Mouse (Mus musculus) thymus, postnatal 25 days (tissue): Measurements from ENCODE around the gene 6030468B19Rik.
"Not testable (repeated sequence)": the region's sequence is repeated elsewhere in the genome, so short reads cannot be mapped to it uniquely, and the experiment has no call there.

Experiments used
- DNase-seq: peaks from one replicate; pipeline ENCODE4 v3.0.0; 2022

6030468B19Rik gene

GRCm38 (mm10) chr11:117779434-117780198 lies 17.8 kb upstream of the 6030468B19Rik start:
- DNase-seq, result peak; percentile 64

- no peak for DNase-seq
Measured at GRCm38 (mm10) chr11:117780199-117780515, 17.3 kb upstream of the 6030468B19Rik start.

- DNase-seq, result peak; percentile 92
Measured at GRCm38 (mm10) chr11:117780582-117781111, 16.8 kb upstream of the 6030468B19Rik start.

- peak; percentile 87 for DNase-seq
Measured at GRCm38 (mm10) chr11:117781199-117781821, 16.1 kb upstream of the 6030468B19Rik start.

GRCm38 (mm10) chr11:117781993-117782704 lies 15.3 kb upstream of the 6030468B19Rik start, which contains the start of the genes Tmc8 and Tmc6:
Gene Tmc8, plus strand, starts transcription at chr11:117782076.
Gene Tmc6, minus strand, starts transcription at chr11:117782198.
- peak; percentile 92 for DNase-seq

- DNase-seq, result no peak
Measured at GRCm38 (mm10) chr11:117782705-117783034, 14.8 kb upstream of the 6030468B19Rik start.

GRCm38 (mm10) chr11:117783089-117783488 lies 14.4 kb upstream of the 6030468B19Rik start:
- DNase-seq, result peak; percentile 97

GRCm38 (mm10) chr11:117783683-117784309 lies 13.7 kb upstream of the 6030468B19Rik start:
- peak; percentile 43 for DNase-seq

GRCm38 (mm10) chr11:117786294-117786693 lies 11.2 kb upstream of the 6030468B19Rik start:
- peak; percentile 81 for DNase-seq

GRCm38 (mm10) chr11:117788481-117788880 lies 9.0 kb upstream of the 6030468B19Rik start:
- not testable (repeated sequence) for DNase-seq

- peak; percentile 73 for DNase-seq
Measured at GRCm38 (mm10) chr11:117790286-117790685, 7.2 kb upstream of the 6030468B19Rik start.

GRCm38 (mm10) chr11:117790703-117791440 lies 6.6 kb upstream of the 6030468B19Rik start:
- peak; percentile 34 for DNase-seq

GRCm38 (mm10) chr11:117791441-117791761 lies 6.1 kb upstream of the 6030468B19Rik start:
- DNase-seq, result no peak

GRCm38 (mm10) chr11:117792281-117792888 lies 5.1 kb upstream of the 6030468B19Rik start:
- DNase-seq, result peak; percentile 53

GRCm38 (mm10) chr11:117794035-117794551 lies 3.4 kb upstream of the 6030468B19Rik start:
- peak; percentile 48 for DNase-seq

- peak; percentile 27 for DNase-seq
Measured at GRCm38 (mm10) chr11:117796954-117797353, 506 bp upstream of the 6030468B19Rik start.

- peak; percentile 41 for DNase-seq
Measured at GRCm38 (mm10) chr11:117798160-117798541, 691 bp downstream of the 6030468B19Rik start.

- DNase-seq, result no peak
Measured at GRCm38 (mm10) chr11:117799174-117799573, 1.7 kb downstream of the 6030468B19Rik start.

GRCm38 (mm10) chr11:117800038-117800437 lies 2.6 kb downstream of the 6030468B19Rik start:
- no peak for DNase-seq

GRCm38 (mm10) chr11:117801650-117802049 lies 4.2 kb downstream of the 6030468B19Rik start:
- DNase-seq, result no peak

- DNase-seq, result no peak
Measured at GRCm38 (mm10) chr11:117803166-117803688, 5.8 kb downstream of the 6030468B19Rik start.
